Mouse (Mus musculus): ENCODE measurements at regions not wholly inside any gene's neighbourhood (a gene's known extent, or its start where the extent isn't known, plus 50 kb on each side); places are given as distances from the start of the nearest gene placed in this dataset.

DNA sequence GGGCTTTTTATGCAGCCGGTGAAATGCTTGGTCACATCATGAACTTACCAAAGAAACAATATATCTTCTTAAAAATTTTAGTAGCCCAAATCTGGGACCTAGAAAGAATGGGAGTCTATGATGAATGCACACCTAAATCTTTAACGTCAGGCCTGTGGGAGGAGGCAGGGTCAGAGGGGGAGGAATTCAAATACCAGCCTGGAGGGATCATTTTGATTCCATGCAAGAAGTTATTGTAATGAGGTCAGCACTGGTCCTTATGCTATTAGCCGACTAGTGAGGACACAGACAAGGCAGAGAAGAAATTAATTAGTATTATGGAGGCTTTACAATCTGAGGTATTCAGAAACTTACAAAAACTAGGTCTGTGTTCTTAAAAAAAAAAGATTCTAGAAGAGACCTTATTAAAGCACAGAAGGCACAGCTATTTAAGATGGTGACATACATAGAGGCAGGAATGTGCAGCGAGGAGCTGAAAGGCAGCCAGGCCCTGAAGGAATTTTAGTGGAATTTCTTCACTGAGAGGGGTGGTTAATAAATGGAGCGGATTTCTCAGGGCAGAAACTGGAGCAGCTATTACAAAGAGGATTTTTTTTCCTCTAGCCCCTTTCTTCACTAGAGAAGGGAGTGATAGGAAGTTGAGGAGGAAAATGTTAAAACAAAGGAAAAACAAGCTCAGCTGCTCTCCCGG lies 95.7 kb upstream of the Rbms1 start:
- H3K36me3 ChIP-seq (ENCODE audit: control insufficient read depth, insufficient read depth, low read length) = no peaks in the 10 kb centered on the region
- no peaks in the 10 kb centered on the region for H3K27me3 ChIP-seq (ENCODE audit: control insufficient read depth, insufficient read depth, low read length)
- no peak overlapping the region for H3K27ac ChIP-seq (ENCODE audit: low read depth, low read length)
- H3K4me2 ChIP-seq (replicated peaks; ENCODE audit: low read depth, low read length) = no peak overlapping the region
- ATAC-seq (ENCODE audit: low FRiP score) (no peak), DNase-seq (ENCODE audit: low spot score) (no peak)
- H3K4me3 ChIP-seq (ENCODE audit: low read depth, low read length) = no peak overlapping the region
- H3K4me1 ChIP-seq (replicated peaks; ENCODE audit: control insufficient read depth, insufficient read depth, low read length) = no peaks in the 10 kb centered on the region
- WGBS = 29% methylated on average over 6 of the region's 6 CpGs
- no peaks in the 10 kb centered on the region for H3K9me3 ChIP-seq (ENCODE audit: control insufficient read depth, low read length)
- H3K9ac ChIP-seq (ENCODE audit: low read depth, low read length) = no peak overlapping the region

- Histone ChIP-seq H3K4me3 (ENCODE audit: low read depth, low read length) (no peak overlapping the region), H3K9me3 (ENCODE audit: control insufficient read depth, low read length) (no peaks in the 10 kb centered on the region), H3K27ac (ENCODE audit: low read depth, low read length) (no peak overlapping the region), H3K36me3 (ENCODE audit: control insufficient read depth, insufficient read depth, low read length) (no peaks in the 10 kb centered on the region), H3K27me3 (ENCODE audit: control insufficient read depth, insufficient read depth, low read length) (no peaks in the 10 kb centered on the region), H3K4me2 (replicated peaks; ENCODE audit: low read depth, low read length) (no peak overlapping the region), H3K4me1 (replicated peaks; ENCODE audit: control insufficient read depth, insufficient read depth, low read length) (no peaks in the 10 kb centered on the region), H3K9ac (ENCODE audit: low read depth, low read length) (no peak overlapping the region)
- DNase-seq (ENCODE audit: low spot score) (no peak), ATAC-seq (ENCODE audit: low FRiP score) (no peak)
- WGBS = 75% methylated on average over 9 of the region's 9 CpGs
Measured at GRCm38 (mm10) chr2:61052296-61052695, 89.3 kb upstream of the Rbms1 start.

DNA sequence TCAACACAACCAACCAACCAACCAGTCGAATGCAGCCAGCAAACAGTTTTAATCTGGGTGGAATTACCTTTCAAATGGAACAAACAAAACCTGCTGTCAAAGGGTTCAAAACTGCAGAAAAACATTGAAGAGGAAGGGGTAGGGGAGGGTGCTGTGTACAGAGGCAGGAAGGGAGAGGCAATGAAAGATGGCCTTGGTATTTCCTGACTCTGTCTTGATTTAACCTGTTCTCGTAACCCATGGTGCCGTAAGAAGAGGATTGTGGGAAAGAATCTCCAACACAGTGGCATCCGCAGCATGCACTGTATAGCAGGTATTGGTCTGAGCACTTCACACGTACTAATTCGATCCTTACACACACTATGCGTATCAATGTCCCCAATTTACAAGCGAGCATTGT lies 88.8 kb upstream of the Rbms1 start:
- no peak overlapping the region for H3K4me3 ChIP-seq (ENCODE audit: low read depth, low read length)
- ATAC-seq (ENCODE audit: low FRiP score) = no peak
- H3K27ac ChIP-seq (ENCODE audit: low read depth, low read length) = no peak overlapping the region
- H3K9ac ChIP-seq (ENCODE audit: low read depth, low read length) = no peak overlapping the region
- WGBS = 87% methylated on average over 8 of the region's 8 CpGs
- H3K9me3 ChIP-seq (ENCODE audit: control insufficient read depth, low read length) = no peaks in the 10 kb centered on the region
- no peaks in the 10 kb centered on the region for H3K36me3 ChIP-seq (ENCODE audit: control insufficient read depth, insufficient read depth, low read length)
- H3K27me3 ChIP-seq (ENCODE audit: control insufficient read depth, insufficient read depth, low read length) = no peaks in the 10 kb centered on the region
- H3K4me1 ChIP-seq (replicated peaks; ENCODE audit: control insufficient read depth, insufficient read depth, low read length) = no peaks in the 10 kb centered on the region
- DNase-seq (ENCODE audit: low spot score) = no peak
- no peak overlapping the region for H3K4me2 ChIP-seq (replicated peaks; ENCODE audit: low read depth, low read length)

DNA sequence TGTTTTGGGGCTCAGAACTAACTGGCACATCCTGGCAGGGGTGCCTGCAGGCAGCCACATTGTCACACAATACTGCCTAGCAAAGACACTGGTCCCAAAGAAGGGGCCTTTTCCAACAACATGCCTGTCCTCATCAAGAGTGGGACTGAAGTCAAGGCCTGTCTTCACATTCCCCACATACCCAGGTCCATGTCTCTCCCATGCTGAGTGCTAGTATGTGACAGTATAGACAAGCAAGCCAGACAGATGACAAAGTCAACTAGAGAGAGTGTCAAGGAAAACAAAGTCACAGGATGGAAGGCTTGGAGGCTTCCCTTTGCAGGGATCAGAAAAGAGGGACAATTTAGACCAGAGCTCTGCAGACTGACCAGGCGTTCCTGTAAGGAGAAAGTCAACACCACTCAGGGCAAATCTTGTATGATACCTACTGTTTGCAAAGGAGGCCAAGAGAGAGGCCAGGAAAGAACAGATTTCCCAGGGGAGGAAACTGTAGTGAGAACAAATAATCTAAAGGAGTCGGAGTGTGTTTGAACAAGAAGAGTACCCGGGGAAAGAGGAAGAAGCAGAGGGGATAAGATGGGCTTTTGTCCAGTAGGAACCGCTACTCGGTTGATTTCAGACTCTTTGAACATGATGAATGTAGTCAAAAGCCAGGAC lies 83.2 kb upstream of the Rbms1 start:
- ATAC-seq (ENCODE audit: low FRiP score) = no peak
- Histone ChIP-seq H3K27ac (ENCODE audit: low read depth, low read length) (no peak overlapping the region), H3K4me3 (ENCODE audit: low read depth, low read length) (no peak overlapping the region), H3K36me3 (ENCODE audit: control insufficient read depth, insufficient read depth, low read length) (no peaks in the 10 kb centered on the region), H3K27me3 (ENCODE audit: control insufficient read depth, insufficient read depth, low read length) (no peaks in the 10 kb centered on the region), H3K4me2 (replicated peaks; ENCODE audit: low read depth, low read length) (no peak overlapping the region), H3K9ac (ENCODE audit: low read depth, low read length) (no peak overlapping the region), H3K4me1 (replicated peaks; ENCODE audit: control insufficient read depth, insufficient read depth, low read length) (no peaks in the 10 kb centered on the region), H3K9me3 (ENCODE audit: control insufficient read depth, low read length) (no peaks in the 10 kb centered on the region)
- 63% methylated on average over 5 of the region's 5 CpGs for WGBS
- DNase-seq (ENCODE audit: low spot score) = no peak

GRCm38 (mm10) chr2:61045467-61045866 lies 82.5 kb upstream of the Rbms1 start:
- no peak overlapping the region for H3K9ac ChIP-seq (ENCODE audit: low read depth, low read length)
- H3K4me1 ChIP-seq (replicated peaks; ENCODE audit: control insufficient read depth, insufficient read depth, low read length) = no peaks in the 10 kb centered on the region
- WGBS = 84% methylated on average over 6 of the region's 6 CpGs
- H3K27me3 ChIP-seq (ENCODE audit: control insufficient read depth, insufficient read depth, low read length) = no peaks in the 10 kb centered on the region
- H3K4me2 ChIP-seq (replicated peaks; ENCODE audit: low read depth, low read length) = no peak overlapping the region
- ATAC-seq (ENCODE audit: low FRiP score) = no peak
- no peaks in the 10 kb centered on the region for H3K9me3 ChIP-seq (ENCODE audit: control insufficient read depth, low read length)
- H3K4me3 ChIP-seq (ENCODE audit: low read depth, low read length) = no peak overlapping the region
- H3K27ac ChIP-seq (ENCODE audit: low read depth, low read length) = no peak overlapping the region
- no peaks in the 10 kb centered on the region for H3K36me3 ChIP-seq (ENCODE audit: control insufficient read depth, insufficient read depth, low read length)
- DNase-seq (ENCODE audit: low spot score) = no peak

DNA sequence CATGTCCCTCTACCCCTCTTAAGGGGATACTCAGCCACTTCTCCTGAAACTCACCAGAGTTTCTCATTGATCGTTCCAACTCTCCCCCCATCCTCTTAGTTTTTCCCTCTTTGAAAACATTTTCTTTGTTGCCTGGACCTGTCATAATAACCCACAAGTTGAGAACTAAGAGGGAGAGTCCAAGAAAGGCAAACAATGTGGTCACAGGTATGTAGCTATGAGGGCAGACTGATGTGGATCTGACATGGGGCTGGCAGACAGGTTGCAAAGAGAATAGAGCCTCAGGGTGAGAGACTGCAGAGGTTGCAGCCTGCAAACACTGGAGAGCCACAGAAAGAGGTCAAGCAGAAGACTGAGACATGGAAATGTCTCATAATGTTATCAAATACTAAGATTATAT lies 69.9 kb upstream of the Rbms1 start:
- H3K36me3 ChIP-seq (ENCODE audit: control insufficient read depth, insufficient read depth, low read length) = no peaks in the 10 kb centered on the region
- ATAC-seq (ENCODE audit: low FRiP score) (no peak), DNase-seq (ENCODE audit: low spot score) (no peak)
- no peaks in the 10 kb centered on the region for H3K27me3 ChIP-seq (ENCODE audit: control insufficient read depth, insufficient read depth, low read length)
- H3K27ac ChIP-seq (ENCODE audit: low read depth, low read length) = no peak overlapping the region
- H3K4me3 ChIP-seq (ENCODE audit: low read depth, low read length) = no peak overlapping the region
- no peaks in the 10 kb centered on the region for H3K9me3 ChIP-seq (ENCODE audit: control insufficient read depth, low read length)
- H3K9ac ChIP-seq (ENCODE audit: low read depth, low read length) = no peak overlapping the region
- no peak overlapping the region for H3K4me2 ChIP-seq (replicated peaks; ENCODE audit: low read depth, low read length)
- H3K4me1 ChIP-seq (replicated peaks; ENCODE audit: control insufficient read depth, insufficient read depth, low read length) = no peaks in the 10 kb centered on the region
- WGBS = 100% methylated on average over 1 of the region's 1 CpGs

GRCm38 (mm10) chr2:61029706-61030105 lies 66.7 kb upstream of the Rbms1 start:
- H3K36me3 ChIP-seq (ENCODE audit: control insufficient read depth, insufficient read depth, low read length) = no peaks in the 10 kb centered on the region
- no peak overlapping the region for H3K4me2 ChIP-seq (replicated peaks; ENCODE audit: low read depth, low read length)
- DNase-seq (ENCODE audit: low spot score) (no peak), ATAC-seq (ENCODE audit: low FRiP score) (no peak)
- no peak overlapping the region for H3K9ac ChIP-seq (ENCODE audit: low read depth, low read length)
- no peak overlapping the region for H3K27ac ChIP-seq (ENCODE audit: low read depth, low read length)
- H3K9me3 ChIP-seq (ENCODE audit: control insufficient read depth, low read length) = no peaks in the 10 kb centered on the region
- H3K4me1 ChIP-seq (replicated peaks; ENCODE audit: control insufficient read depth, insufficient read depth, low read length) = no peaks in the 10 kb centered on the region
- H3K4me3 ChIP-seq (ENCODE audit: low read depth, low read length) = no peak overlapping the region
- H3K27me3 ChIP-seq (ENCODE audit: control insufficient read depth, insufficient read depth, low read length) = no peaks in the 10 kb centered on the region
- 77% methylated on average over 2 of the region's 2 CpGs for WGBS

GRCm38 (mm10) chr2:61028578-61028977 lies 65.6 kb upstream of the Rbms1 start:
- whole genome bisulfite sequencing = 85% methylated on average over 2 of the region's 2 CpGs
- H3K9ac ChIP-seq (ENCODE audit: low read depth, low read length) = no peak overlapping the region

GRCm38 (mm10) chr2:61027686-61028085 lies 64.7 kb upstream of the Rbms1 start:
- H3K4me3 ChIP-seq (ENCODE audit: low read depth, low read length) = no peak overlapping the region
- H3K27ac ChIP-seq (ENCODE audit: low read depth, low read length) = no peak overlapping the region
- no peaks in the 10 kb centered on the region for H3K36me3 ChIP-seq (ENCODE audit: control insufficient read depth, insufficient read depth, low read length)
- ATAC-seq (ENCODE audit: low FRiP score) (no peak), DNase-seq (ENCODE audit: low spot score) (no peak)
- no peaks in the 10 kb centered on the region for H3K4me1 ChIP-seq (replicated peaks; ENCODE audit: control insufficient read depth, insufficient read depth, low read length)
- 89% methylated on average over 4 of the region's 4 CpGs for WGBS
- H3K4me2 ChIP-seq (replicated peaks; ENCODE audit: low read depth, low read length) = no peak overlapping the region
- H3K27me3 ChIP-seq (ENCODE audit: control insufficient read depth, insufficient read depth, low read length) = no peaks in the 10 kb centered on the region
- H3K9me3 ChIP-seq (ENCODE audit: control insufficient read depth, low read length) = no peaks in the 10 kb centered on the region
- no peak overlapping the region for H3K9ac ChIP-seq (ENCODE audit: low read depth, low read length)

More at GRCm38 (mm10) chr2:61028578-61028977, 65.6 kb upstream of the Rbms1 start:
- ATAC-seq (ENCODE audit: low FRiP score) (no peak), DNase-seq (ENCODE audit: low spot score) (no peak)
- Histone ChIP-seq H3K9me3 (ENCODE audit: control insufficient read depth, low read length) (no peaks in the 10 kb centered on the region), H3K4me1 (replicated peaks; ENCODE audit: control insufficient read depth, insufficient read depth, low read length) (no peaks in the 10 kb centered on the region), H3K4me2 (replicated peaks; ENCODE audit: low read depth, low read length) (no peak overlapping the region), H3K27me3 (ENCODE audit: control insufficient read depth, insufficient read depth, low read length) (no peaks in the 10 kb centered on the region), H3K4me3 (ENCODE audit: low read depth, low read length) (no peak overlapping the region), H3K36me3 (ENCODE audit: control insufficient read depth, insufficient read depth, low read length) (no peaks in the 10 kb centered on the region), H3K27ac (ENCODE audit: low read depth, low read length) (no peak overlapping the region)
